Mouse (Mus musculus) embryonic facial prominence, embryonic 15.5 days (tissue): ENCODE data around the gene Gga1. TPM values are rescaled to one million over a fixed set of nuclear protein-coding genes. Genes with fewer than 3 reads are reported as not detected.
"Not testable (repeated sequence)": the region's sequence is repeated elsewhere in the genome, so short reads cannot be mapped to it uniquely, and the experiment has no call there.

ENCODE experiments used
- ATAC-seq: fragments of 200-750 bp; cut with Nextera tagmentation; 2 replicates; pipeline ENCODE4 v1.8.0; 2017; ENCODE audit warnings: low read depth, moderate TSS enrichment; ENCODE audit not compliant: insufficient number of reproducible peaks, low FRiP score, low TSS enrichment
- H3K27ac ChIP-seq: fragments of 300-500 bp; sonication (generic); replicated peaks from 2 replicates; pipeline ENCODE4 v1.5.1; 2015; ENCODE audit warnings: mild to moderate bottlenecking, inconsistent platforms
- H3K27me3 ChIP-seq: fragments of 300-500 bp; sonication (generic); 2 replicates; pipeline ENCODE4 v1.6.1; 2015; ENCODE audit warnings: inconsistent platforms
- H3K36me3 ChIP-seq: fragments of 300-500 bp; sonication (generic); 2 replicates; pipeline ENCODE4 v1.6.1; 2015; ENCODE audit warnings: mild to moderate bottlenecking, inconsistent platforms
- H3K4me1 ChIP-seq: fragments of 300-500 bp; sonication (generic); 2 replicates; pipeline ENCODE4 v1.6.1; 2015; ENCODE audit warnings: inconsistent platforms
- H3K4me2 ChIP-seq: fragments of 300-500 bp; sonication (generic); replicated peaks from 2 replicates; pipeline ENCODE4 v1.6.1; 2015; ENCODE audit warnings: mild to moderate bottlenecking, inconsistent platforms
- H3K4me3 ChIP-seq: fragments of 300-500 bp; sonication (generic); replicated peaks from 2 replicates; pipeline ENCODE4 v1.5.1; 2015; ENCODE audit warnings: mild to moderate bottlenecking, inconsistent platforms
- H3K9ac ChIP-seq: fragments of 300-500 bp; sonication (generic); 2 replicates; pipeline ENCODE4 v1.6.1; 2015; ENCODE audit warnings: inconsistent platforms
- H3K9me3 ChIP-seq: fragments of 300-500 bp; sonication (generic); replicated peaks from 2 replicates; pipeline ENCODE4 v1.6.1; 2016; ENCODE audit warnings: inconsistent platforms
- WGBS: fragments of 180-500 bp; shearing (Covaris S2); methylation state at CpG from one replicate; pipeline ENCODE4 v1.1.7; 2015; 5-methylcytosine and 5-hydroxymethylcytosine counted together
- polyA plus RNA-seq: library from polyadenylated mRNA; unstranded; fragments of >200 nt; fragmentation: Nextera tagmentation; extraction: Ambion mirVana; gene quantifications from 2 replicates; pipeline ENCODE4 v1.2.1, GENCODE M21; 2015

Gga1 gene
- polyA plus RNA-seq, 1 experiment from 2014 or later = 62.0 TPM

DNA sequence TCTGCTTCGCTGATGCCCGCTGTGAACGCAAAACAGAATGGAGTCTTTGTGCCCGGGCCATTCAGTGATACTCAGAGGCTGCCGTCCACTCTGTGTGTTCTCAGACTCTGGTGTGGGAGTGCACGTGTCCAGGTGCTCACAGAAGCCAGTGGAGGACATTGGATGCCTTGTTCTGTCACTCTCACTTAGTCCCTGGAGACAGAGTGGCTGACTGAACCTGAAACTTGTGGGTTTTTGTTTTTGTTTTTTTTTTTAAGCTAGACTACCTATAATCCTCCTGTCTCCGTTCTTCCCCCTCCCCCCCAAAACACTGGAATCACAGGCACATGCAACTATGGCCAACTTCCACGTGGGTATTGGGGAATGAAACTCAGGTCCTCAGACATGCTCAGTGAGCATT, 30.6 kb upstream of the Gga1 start:
- WGBS = 73% methylated on average over 8 of the region's 8 CpGs
- no peak for ATAC-seq
- Histone ChIP-seq H3K4me3 (no peak overlapping the region), H3K4me1 (peaks cover 57% of the 10 kb centered on the region), H3K9me3 (no peaks in the 10 kb centered on the region), H3K27me3 (no peaks in the 10 kb centered on the region), H3K36me3 (peaks cover 20% of the 10 kb centered on the region), H3K4me2 (0 out of 2 replicates have a peak overlapping the region, but pooled peaks have one; percentile 75), H3K9ac (no peak overlapping the region), H3K27ac (no peak overlapping the region)

DNA sequence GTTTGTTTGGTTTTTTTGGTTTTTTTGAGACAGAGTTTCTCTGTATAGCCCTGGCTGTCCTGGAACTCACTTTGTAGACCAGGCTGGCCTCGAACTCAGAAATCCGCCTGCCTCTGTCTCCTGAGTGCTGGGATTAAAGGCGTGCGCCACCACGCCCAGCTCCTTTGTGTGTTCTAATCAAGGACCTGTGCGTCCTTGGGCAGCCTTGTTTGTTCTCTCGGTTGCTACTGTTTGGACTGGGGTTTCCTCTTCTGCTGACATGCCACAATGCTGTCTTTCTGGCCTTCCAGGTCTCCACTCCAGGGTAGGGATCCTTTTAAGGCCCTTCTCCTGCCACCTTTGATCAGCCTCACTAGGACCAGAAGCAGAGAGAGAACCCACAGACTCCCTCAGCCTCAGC, 30.2 kb upstream of the Gga1 start:
- H3K27ac ChIP-seq = not testable (repeated sequence)

DNA sequence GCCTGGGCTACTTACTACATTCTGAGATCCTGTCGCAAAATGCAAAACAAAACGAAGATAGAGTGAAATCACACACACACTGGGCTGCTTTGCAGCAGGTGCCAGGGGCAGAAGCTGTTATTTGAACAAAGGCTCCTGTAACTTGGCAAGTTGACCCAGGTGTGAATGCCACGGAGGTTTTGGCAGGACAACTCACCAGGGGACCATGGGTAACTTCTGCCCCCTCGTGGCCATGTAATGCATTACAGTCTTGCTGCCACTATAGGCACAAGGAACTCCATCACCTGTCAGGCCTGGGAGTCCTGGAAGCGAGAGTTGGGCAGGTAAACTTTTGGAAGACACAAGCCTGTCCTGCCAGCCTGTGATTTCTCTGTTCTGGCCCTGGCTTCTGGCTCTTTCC, 28.5 kb upstream of the Gga1 start:
- Histone ChIP-seq H3K36me3 (peaks cover 20% of the 10 kb centered on the region), H3K27ac (no peak overlapping the region), H3K27me3 (no peaks in the 10 kb centered on the region), H3K9ac (no peak overlapping the region), H3K4me3 (no peak overlapping the region), H3K4me2 (no peak overlapping the region), H3K9me3 (no peaks in the 10 kb centered on the region), H3K4me1 (peaks cover 48% of the 10 kb centered on the region)
- 29% methylated on average over 5 of the region's 5 CpGs for WGBS
- ATAC-seq = no peak

More for the DNA sequence above, 30.2 kb upstream of the Gga1 start:
- not testable (repeated sequence) for H3K4me3 ChIP-seq, H3K9me3 ChIP-seq, H3K9ac ChIP-seq, ATAC-seq, H3K4me2 ChIP-seq, H3K27me3 ChIP-seq
- Histone ChIP-seq H3K4me1 (peaks cover 57% of the 10 kb centered on the region), H3K36me3 (peaks cover 20% of the 10 kb centered on the region)
- 82% methylated on average over 7 of the region's 7 CpGs for WGBS

- Histone ChIP-seq H3K4me1 (peaks cover 38% of the 10 kb centered on the region), H3K27ac (no peak overlapping the region)
- ATAC-seq = no peak
Measured at GRCm38 (mm10) chr15:78849485-78849884, 27.5 kb upstream of the Gga1 start.

DNA sequence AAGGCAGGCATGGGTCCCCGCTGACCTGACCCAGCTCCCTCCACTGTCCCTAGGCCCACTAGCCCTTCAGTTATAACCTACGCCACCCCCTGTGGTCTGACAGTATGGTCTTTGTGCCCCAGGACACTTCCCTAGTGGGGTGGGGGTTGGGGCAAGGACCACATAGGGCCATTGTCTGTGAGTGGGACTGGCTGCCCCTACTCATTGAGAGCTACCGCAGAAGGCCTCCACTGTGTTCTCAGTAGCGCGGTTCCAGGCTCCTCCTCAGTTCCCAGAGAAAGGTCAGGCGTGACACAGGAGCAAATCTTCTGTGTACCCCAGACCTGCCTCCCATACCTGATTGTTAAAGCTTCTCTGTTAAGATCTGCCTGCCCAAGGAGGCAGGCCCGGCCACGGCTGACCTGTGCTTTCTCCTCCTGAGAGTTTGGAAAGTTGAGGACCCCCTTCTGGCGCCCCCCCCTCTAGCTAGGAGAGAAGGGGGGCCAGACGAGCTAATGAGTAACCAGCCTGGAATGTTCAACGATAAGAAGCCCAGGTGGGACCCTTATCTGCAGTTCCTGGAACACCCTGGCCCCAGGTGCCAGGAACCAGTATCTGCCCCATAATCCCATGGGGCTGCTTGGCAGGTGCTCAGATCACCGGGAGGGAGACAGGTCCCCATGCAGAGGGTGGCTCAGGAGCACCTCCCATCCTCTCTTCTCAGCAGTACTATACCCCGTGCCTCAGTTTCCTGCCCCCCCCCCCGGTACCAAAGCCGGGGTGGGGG, 26.7 kb upstream of the Gga1 start:
- Histone ChIP-seq H3K27me3 (no peaks in the 10 kb centered on the region), H3K4me1 (peaks cover 30% of the 10 kb centered on the region), H3K9ac (no peak overlapping the region), H3K36me3 (peaks cover 20% of the 10 kb centered on the region), H3K4me3 (no peak overlapping the region), H3K4me2 (no peak overlapping the region), H3K9me3 (no peaks in the 10 kb centered on the region), H3K27ac (no peak overlapping the region)
- no peak for ATAC-seq
- WGBS = 64% methylated on average over 15 of the region's 15 CpGs

More at GRCm38 (mm10) chr15:78849485-78849884, 27.5 kb upstream of the Gga1 start:
- Histone ChIP-seq H3K4me3 (no peak overlapping the region), H3K9ac (no peak overlapping the region), H3K36me3 (peaks cover 20% of the 10 kb centered on the region), H3K4me2 (no peak overlapping the region), H3K27me3 (no peaks in the 10 kb centered on the region), H3K9me3 (no peaks in the 10 kb centered on the region)
- whole genome bisulfite sequencing = 82% methylated on average over 12 of the region's 12 CpGs

DNA sequence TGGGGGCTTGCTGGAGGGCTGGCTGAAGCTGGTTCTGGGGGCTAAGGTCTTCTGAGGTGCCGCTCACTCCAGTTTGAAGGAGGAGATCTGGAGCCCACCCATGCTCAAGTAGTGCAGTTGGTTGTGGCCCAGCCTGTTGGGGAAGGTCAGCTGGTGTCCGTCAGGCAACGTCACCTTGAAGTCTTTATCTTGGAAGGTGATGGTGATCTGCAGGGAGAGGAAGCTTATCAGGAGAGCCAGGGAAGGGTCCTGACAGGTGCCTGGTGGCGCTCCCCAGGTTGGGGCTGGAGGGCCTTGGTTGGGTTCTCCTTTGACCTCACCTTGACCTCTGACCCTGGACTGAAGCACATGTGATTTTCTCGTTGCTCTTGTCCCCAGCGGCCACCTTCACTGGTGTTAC, 26.0 kb upstream of the Gga1 start:
- Histone ChIP-seq H3K9me3 (no peaks in the 10 kb centered on the region), H3K36me3 (peaks cover 20% of the 10 kb centered on the region), H3K27ac (no peak overlapping the region), H3K4me1 (peaks cover 23% of the 10 kb centered on the region), H3K4me2 (no peak overlapping the region), H3K27me3 (no peaks in the 10 kb centered on the region), H3K9ac (no peak overlapping the region), H3K4me3 (no peak overlapping the region)
- ATAC-seq = no peak
- WGBS = 57% methylated on average over 6 of the region's 6 CpGs

- WGBS = 10% methylated on average over 13 of the region's 13 CpGs
- no peaks in the 10 kb centered on the region for H3K27me3 ChIP-seq
- H3K36me3 ChIP-seq = peaks cover 20% of the 10 kb centered on the region
- H3K9ac ChIP-seq = no peak overlapping the region
- H3K4me2 ChIP-seq = no peak overlapping the region
- H3K27ac ChIP-seq = no peak overlapping the region
- H3K9me3 ChIP-seq = no peaks in the 10 kb centered on the region
- ATAC-seq = peak; percentile 70
- peaks cover 19% of the 10 kb centered on the region for H3K4me1 ChIP-seq
- no peak overlapping the region for H3K4me3 ChIP-seq
Measured at GRCm38 (mm10) chr15:78851505-78852153, 25.4 kb upstream of the Gga1 start.

- Histone ChIP-seq H3K36me3 (no peaks in the 10 kb centered on the region), H3K9me3 (no peaks in the 10 kb centered on the region), H3K27me3 (no peaks in the 10 kb centered on the region), H3K4me3 (no peak within 1 kb of the TSS), H3K4me2 (no peak within 1 kb of the TSS), H3K4me1 (peaks cover 14% of the 10 kb centered on the region), H3K9ac (no peak within 1 kb of the TSS), H3K27ac (no peak within 1 kb of the TSS)
- no peak for ATAC-seq
- 67% methylated on average over 8 of the region's 8 CpGs for WGBS
Measured at GRCm38 (mm10) chr15:78855303-78855965, 21.6 kb upstream of the Gga1 start, which contains the start of gene Lgals2. Gene Lgals2 (minus strand): TSS chr15:78855529.

DNA sequence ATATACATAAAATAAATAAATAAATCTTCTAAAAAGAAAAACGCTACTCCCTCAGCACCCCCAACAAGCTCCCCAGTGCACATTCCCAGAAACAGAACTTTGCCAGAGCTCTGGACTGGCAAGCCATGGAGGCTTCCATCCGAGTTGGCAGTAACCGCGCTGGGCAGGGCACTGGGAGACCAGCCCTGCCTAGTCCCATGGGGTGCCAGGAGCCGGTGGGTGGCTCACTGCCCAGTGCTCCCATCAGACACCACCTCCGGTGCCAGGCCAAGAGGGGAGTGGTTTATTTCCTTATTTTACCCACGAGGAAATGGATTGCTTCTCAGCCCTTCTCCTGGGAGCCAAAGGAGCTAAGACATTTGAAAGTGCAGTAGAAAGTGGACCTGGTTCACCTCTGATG, 20.0 kb upstream of the Gga1 start:
- 69% methylated on average over 7 of the region's 7 CpGs for WGBS
- ATAC-seq = no peak
- Histone ChIP-seq H3K9ac (no peak overlapping the region), H3K27ac (no peak overlapping the region), H3K4me1 (peaks cover 2% of the 10 kb centered on the region), H3K9me3 (no peaks in the 10 kb centered on the region), H3K27me3 (no peaks in the 10 kb centered on the region), H3K4me3 (no peak overlapping the region), H3K4me2 (no peak overlapping the region), H3K36me3 (no peaks in the 10 kb centered on the region)

- Histone ChIP-seq H3K4me2 (no peak overlapping the region), H3K9me3 (no peaks in the 10 kb centered on the region), H3K27me3 (no peaks in the 10 kb centered on the region), H3K4me1 (peaks cover 12% of the 10 kb centered on the region), H3K4me3 (no peak overlapping the region), H3K36me3 (no peaks in the 10 kb centered on the region), H3K9ac (no peak overlapping the region), H3K27ac (no peak overlapping the region)
- 68% methylated on average over 4 of the region's 4 CpGs for WGBS
- ATAC-seq = no peak
Measured at GRCm38 (mm10) chr15:78859311-78859710, 17.7 kb upstream of the Gga1 start.

DNA sequence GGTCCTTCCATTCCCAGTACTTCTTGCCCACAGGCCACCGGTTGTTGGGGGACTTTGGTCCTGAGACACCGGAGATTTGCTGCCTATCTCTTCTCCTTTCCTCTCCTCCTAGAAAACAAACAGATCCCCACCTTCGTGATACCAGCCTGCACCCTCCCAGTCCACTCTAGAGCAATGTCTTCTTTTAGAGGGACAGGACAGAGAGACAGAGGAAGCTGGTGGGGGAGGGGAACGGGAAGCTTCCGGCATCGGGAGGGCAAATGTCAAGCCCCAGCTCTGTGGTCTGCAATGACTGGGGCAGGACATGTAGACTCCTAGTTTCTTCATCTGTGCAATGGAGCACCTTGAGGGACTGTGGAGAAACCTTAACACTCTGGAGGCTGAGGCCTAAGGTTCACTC, 17.3 kb upstream of the Gga1 start:
- no peaks in the 10 kb centered on the region for H3K27me3 ChIP-seq
- no peak overlapping the region for H3K27ac ChIP-seq
- H3K9me3 ChIP-seq = no peaks in the 10 kb centered on the region
- peaks cover 12% of the 10 kb centered on the region for H3K4me1 ChIP-seq
- no peak overlapping the region for H3K9ac ChIP-seq
- ATAC-seq = no peak
- no peaks in the 10 kb centered on the region for H3K36me3 ChIP-seq
- no peak overlapping the region for H3K4me3 ChIP-seq
- no peak overlapping the region for H3K4me2 ChIP-seq
- 50% methylated on average over 6 of the region's 6 CpGs for WGBS
